Mouse (Mus musculus) liver (tissue): ENCODE measurements at regions not wholly inside any gene's neighbourhood (a gene's known extent, or its start where the extent isn't known, plus 50 kb on each side); places are given as distances from the start of the nearest gene placed in this dataset.
"Not testable (repeated sequence)": the region's sequence is repeated elsewhere in the genome, so short reads cannot be mapped to it uniquely, and the experiment has no call there.

Experiments used
- DNase-seq: peaks from one replicate; pipeline ENCODE4 v3.0.0-alpha.2; 2020; ENCODE audit warnings: mixed read lengths

DNA sequence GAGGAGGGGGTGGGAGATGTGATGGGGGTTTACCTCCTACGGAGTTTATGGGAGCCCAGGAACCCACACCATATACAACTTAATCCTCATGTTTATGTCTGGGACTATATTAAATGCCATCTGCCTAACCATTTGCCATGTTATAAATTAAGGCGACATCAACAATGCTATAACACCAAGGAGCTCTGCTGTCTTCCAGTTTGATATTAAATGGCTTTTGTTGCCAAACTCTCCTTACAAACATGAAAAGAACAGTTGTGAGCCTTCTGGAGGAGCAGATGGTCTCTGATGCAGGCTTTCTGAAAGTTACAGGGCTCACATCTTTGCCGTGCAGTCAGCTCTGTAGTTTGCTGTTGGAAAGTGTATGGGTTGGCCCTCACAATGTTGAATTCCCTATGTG is 470.3 kb upstream of the Sall1 start:
- no peak for DNase-seq

DNA sequence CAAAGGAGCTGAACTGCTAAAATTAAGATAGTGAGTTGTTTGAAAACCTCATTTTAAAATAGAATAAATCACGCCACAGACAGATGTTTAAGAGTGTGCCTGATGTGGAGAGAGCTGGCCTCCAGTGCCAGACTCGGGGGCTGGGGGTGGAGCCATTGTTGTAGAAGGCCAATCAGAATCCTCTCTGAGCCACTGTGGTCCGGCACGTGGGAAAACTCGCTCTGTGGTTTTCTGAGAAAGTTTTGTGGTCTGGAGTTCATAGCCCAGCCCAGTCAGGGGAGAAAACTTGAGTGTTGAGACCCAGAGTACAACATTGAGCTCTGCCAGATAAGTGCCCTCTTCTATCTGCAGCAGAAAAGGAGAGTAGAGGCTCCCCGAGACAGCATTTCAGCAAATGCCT is 463.7 kb upstream of the Sall1 start:
- no peak for DNase-seq

DNA sequence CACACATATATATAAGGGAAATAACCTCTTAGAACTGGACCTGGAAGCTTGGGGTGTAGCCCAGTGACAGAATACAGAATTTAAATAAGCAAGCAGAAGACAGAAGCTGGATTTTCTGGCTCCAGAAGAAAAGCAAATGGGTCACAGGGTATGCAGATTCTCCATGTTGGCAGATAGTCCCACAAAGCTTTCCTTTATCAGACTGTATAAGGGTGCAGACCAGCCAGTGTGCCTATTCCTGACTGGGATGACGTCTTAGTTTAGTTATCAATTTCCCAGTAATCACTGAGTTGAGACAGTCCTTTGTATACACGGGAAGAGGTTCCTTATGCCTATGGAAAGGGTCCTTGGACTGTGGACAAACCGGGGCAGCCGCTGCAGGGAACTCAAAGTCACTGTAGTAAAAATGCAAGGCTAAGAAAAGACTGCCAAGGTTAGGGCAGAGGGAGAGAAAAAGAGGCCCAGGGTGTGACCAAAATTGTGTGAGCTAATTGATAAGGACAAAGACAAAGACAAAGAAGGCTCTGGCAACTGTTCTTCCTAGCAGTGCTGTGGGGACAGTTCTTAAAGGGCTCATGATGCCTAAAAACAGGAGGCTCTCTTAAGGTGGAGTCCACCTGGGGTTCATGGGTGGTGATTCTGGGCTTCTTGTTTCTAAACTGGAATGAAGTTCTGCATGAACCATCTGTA is 459.7 kb upstream of the Sall1 start:
- no peak for DNase-seq

DNA sequence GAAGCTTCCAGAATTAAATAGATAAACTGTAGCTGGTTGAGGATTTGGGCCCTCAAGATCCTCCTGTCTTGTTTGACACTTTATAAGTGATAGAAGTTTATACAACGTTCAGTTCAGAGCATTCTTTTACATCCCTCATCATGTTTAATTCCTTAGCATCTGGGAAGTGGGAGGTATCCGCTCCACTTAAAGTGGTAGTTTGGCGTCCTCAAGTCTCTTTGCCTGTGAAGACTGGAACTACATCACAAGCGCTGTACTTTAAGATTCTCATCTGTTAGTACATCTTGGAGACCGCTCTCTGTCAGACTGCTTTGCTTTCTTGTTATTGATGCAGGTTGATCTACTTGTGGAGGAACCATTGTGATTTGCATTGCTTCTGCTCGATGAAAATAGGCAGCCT is 459.1 kb upstream of the Sall1 start:
- no peak for DNase-seq

DNA sequence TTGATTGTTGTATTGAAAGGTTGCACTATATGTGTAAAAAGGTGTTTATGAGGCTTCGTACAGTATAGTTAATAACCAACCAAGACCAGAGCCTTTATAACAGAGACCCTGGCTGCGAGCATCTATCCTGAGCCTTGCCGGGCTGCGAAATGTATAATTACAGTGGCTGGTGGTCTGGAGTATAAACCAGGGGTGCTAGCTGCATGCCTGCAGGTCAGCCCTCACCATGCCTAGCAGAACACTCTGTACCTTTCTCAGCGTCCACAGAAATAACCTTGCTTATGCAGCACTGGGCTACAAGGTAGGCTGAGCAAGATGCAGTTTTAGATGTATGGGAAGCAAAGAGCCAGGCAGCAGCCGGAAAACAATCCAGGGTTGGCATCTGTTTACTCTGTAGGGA is 457.8 kb upstream of the Sall1 start:
- DNase-seq, result no peak

DNA sequence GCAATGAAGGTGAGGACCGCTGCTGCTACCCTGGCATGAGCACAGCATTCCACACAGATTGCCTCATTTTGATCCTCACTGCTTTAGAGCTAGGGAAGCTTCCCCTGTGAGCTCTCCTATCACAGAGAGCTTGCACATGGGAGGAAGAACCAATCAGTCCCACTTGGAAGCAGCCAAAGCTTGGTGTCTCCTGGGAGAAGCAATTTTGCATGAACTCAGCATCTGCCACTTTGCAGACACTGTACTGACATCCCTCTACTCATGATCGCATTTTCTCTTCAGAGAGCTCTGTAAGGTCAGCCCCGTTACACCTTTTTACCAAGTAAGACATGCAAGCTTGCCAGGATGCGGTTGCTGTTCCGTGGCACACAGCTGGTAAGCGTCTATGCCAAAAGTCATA is 455.9 kb upstream of the Sall1 start:
- no peak for DNase-seq

DNA sequence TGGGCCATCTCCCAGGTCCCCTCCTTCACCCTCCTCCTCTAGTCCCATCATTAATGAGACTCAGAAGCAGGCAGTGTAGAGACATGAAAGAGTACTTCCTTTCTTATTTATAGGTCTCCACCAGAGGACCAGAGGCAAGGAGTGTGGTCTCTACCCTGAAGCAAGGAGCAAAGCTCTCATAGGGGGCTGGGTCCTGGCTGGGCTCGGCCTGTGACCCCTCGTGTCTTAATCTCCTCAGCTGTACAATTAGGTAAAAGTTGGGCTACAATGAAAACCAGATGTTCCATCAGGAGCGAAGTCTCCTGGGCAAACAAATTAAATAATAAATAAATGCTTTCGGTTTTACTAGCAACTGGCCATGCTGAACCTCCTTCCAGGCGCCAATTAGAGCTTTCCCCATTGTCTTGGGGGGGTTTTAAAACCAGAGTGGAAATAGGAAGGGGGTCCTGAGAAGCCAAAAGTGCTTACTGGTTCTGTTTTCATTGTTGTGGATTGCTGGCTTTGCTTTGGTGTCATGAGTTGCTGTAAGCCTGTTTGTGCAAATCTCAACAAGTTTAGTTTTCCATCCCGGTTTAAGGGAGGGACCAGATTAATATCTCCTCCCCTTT is 454.2 kb upstream of the Sall1 start:
- no peak for DNase-seq

DNA sequence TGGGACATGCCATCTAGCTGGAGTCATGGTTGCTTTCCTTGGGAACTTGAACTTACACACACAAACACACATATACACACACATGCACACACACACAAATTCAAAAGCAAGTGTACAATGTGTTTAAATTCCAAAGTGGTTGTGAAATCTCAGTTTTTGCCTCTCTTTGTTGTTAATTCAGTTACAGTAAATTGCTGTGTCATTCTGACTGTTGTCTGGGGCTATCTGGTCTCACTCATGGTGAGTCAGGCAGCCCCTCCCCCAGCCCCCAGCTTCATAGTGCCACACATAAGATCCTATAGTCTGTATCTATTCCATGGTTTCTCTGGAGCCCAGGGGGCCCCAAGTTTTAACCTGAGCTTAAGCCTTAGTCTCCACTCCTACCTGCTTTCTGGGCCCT is 448.4 kb upstream of the Sall1 start:
- no peak for DNase-seq

DNA sequence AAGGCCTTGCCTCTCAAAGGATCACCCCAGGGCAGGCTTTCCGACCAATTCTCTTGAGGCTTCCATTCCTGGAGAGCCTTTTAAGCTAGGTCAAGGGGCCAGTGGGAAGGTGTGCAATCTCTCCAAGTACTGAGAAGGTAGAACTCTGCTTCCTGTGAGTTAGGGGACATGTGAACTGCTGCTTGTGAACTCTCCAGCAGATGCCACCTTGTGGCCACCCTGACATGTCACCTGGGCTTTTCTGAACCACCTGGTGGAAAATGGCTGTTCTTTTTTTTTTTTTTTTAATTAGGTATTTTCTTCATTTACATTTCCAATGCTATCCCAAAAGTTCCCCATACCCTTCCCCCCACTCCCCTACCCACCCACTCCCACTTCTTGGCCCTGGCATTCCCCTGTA is 438.5 kb upstream of the Sall1 start:
- not testable (repeated sequence) for DNase-seq

DNA sequence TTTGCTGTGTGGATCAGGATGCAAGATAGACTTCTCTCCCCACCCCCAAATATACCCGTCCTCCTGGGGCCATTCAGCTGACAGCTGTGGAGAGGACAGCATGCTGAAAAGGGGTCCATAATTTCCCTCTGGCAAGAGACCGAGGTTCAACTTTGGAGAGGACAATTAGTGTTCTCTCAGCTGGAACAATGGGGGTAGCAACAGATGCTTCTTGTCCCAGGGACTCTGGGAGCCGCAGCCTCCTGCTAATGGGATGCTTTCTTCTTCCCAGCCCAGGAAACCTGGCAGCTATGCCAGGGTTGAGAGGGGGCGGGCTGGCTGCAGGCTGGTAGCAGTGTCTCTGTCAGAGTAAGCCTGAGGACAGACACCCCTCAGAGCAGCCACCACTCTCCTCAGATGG is 433.0 kb upstream of the Sall1 start:
- no peak for DNase-seq

DNA sequence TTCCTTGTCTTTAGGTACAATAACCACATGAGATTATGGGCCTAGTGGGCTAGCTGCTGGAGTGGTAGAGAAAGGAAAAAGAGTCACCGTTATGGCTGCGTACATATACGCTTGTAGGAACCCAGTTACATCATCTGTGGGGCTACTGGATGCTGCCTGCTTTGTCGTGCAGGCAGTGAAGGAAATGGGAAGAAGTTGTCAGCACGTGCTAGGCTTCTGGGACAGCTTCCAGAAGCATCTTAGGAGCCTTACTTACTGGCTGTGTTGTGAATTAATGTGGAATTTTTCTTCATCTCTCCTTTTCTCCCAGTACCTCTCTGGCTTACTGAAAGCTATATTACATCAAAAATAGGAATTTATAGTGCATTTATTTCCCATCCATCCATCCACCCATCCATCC is 427.2 kb upstream of the Sall1 start:
- no peak for DNase-seq

DNA sequence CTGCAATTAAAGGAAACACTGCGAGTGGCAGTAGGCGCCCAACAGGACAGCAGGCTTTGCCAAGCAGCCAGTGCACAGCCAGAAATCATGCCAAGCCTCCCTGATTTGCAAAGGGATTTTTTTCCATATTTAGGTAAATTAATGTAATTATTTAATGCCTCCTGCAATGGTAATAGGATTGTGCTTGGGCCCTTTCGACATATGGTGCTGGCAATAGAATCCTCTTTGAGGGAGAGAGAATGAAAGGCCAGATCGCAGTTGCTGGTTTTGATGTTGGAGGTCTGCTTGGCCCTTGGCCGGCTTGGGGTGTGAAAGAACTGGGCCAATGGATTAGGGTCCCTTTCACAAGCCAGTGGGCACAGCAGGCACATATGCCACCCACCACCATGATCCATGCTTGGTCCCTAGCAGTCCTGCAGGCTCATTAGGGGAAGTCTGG is 424.8 kb upstream of the Sall1 start:
- no peak for DNase-seq

DNA sequence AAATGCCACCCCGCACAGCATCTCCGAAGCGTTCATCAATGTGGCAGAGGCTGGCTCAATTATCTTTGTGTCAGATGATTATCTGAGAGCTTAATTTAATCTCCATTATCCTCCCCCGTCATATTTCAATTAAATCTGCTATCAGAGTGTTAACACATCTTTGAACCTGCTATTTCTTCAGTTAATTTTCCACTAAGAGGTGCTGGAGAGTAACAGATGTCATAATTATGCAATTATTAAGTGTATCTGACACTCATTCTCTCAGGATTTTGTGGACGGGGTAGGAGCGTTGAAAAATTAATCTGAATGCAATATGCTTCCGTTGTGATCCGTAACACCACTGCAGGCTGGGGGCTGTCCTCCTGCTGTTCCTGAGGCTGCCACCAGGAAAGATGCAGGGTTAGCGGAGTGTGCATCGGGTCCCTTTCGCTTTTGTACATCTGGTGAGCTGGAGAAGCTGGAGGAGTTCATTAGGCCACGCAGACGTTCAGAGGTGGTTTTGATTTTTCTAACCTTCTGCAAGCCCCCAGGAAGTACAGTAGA is 421.3 kb upstream of the Sall1 start:
- no peak for DNase-seq

DNA sequence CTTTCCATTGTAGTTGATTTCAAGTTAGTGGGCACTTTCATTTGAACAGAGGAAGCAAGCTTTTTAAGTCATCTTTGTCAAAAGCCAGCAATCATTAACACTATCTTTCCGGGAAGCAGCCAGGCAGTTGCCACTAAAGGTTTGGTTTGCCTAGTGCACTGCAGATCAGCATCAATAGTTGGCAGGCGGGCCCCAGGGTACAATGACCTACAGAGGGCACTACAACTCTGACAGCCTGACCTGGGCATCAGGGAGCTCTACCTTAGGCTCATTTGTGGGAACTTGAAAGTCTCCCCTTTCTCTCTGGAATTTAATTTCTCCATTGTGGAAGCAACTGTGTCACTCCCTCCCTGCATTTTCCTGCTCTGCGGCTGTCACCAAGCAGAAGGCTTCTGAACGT is 412.6 kb upstream of the Sall1 start:
- no peak for DNase-seq

DNA sequence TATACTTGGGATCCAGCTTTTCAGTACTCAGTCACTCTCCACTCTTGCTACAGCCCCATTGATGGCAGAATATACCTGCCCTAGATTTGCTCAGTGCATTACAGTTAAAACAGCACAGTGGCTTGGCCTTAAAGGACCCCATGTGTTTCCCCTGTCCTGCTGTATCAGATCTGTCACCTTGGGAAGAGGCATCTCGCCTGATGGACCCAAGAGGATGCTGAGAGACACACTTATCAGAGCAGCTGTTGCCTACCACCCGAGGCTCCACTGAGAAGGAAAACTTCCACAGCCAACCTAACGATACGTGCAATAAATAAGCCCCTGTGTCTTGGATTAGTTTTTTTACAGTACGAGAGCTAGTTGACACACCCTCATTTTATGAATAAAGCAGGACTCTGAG is 411.8 kb upstream of the Sall1 start:
- DNase-seq, result no peak

DNA sequence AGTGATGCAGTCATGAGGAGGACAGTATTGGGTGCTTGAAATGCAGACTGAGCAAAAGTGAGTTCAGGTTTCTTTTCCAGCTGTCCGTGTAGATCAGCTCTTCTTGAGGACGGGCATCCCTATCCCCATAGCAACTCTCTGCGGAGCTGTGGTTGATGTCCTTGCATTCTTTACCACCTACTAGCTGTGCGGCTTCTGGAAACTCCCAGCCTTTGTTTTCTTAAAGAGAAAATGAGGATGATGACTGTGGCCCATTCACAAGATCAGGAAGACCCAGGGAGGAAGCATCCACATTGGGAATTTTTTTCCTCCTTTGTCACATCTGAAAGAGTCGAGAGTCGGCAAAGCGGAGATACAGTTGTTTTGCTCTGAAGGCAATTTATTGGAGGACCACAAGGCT is 410.2 kb upstream of the Sall1 start:
- no peak for DNase-seq

DNA sequence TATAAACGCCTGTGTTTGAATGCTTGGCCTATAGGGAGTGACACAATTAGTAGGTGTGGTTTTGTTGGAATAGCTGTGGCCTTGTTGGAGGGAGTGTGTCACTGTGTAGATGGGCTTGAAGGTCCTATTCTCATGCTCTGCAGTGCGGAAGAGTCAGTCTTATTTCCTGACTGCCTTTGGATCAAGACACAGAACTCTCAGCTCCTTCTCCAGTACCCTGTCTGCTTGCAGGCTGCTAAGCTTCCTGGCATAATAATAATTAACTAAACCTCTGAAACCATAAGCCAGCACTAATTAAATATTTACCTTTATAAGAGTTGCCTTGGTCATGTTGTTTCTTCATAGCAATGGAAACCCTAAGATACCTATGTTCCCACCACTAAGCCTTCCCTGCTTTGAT is 409.8 kb upstream of the Sall1 start:
- DNase-seq, result no peak

DNA sequence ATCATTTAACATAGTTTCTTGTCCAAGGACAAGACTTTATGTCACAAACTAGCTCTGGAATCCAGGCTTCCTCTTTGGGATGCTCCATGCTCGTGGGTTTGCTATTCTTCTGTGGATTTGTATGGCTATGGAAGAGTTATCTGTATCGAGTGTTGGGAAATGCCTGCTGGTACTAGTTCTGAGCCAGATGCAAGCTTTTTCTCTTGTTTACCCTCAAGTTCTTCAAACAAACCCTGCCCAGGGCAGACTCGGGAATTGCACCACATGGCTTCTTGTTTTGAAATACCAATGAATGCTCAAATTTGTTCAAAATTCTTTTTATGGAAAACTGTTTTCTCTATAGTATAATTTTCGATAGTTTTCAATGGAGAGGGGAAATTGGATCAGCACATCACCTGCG is 400.5 kb upstream of the Sall1 start:
- no peak for DNase-seq

DNA sequence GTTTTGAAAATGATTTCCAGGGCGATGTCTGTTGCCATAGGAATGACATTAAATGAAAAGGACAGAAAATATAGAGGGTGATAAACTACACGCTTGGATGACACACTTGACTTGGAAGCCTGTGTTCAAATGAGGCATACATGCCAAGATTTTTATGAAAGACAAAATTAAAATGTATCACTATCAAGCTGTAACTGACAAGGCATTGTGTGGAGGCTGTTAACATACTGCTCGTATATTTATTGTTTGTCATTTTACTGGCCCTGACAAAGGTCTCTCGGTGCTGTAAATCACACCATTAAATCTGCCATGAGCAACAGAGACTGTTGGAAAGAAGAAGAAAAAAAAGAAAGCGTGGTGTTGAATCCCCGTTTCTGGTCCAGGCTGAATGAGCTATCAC is 395.3 kb upstream of the Sall1 start:
- DNase-seq, result no peak

DNA sequence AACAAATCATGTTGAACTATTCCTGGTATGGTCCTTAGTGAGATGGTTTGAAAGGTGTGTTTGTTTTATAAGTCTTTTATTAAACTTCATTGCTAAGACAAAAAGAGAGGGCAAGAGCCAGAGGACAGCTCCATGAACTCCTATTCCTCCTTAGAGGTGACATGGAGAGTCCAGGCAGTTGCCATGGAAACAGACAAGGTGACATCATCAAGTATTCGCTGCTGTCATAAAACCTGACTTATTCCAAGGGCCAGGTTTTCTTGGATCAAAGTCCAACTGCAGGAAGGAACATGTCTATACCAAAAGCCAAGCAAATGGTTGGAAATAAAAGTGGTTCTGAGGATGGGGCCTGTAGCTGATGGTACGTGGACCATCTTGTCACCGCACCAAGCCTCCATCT is 383.0 kb upstream of the Sall1 start:
- no peak for DNase-seq

DNA sequence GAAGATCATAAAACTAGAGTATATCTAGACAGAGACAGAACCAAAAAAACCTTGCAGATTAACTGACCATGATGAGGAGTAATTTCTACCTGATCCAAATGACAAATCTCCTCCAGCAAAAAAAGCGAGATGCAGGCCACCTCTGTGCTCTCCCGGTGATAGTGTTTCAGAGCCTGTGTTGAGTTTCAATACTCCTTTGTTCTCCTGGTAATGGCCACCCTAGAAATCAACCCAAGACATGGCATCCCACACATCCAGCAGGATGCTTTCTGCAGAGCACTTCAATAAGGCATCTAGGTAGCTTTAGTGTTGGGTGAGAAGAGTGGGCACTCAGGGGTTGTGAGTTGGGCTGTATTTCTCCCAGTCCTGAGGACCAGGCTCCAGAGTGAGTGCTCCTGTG is 371.3 kb upstream of the Sall1 start:
- no peak for DNase-seq

DNA sequence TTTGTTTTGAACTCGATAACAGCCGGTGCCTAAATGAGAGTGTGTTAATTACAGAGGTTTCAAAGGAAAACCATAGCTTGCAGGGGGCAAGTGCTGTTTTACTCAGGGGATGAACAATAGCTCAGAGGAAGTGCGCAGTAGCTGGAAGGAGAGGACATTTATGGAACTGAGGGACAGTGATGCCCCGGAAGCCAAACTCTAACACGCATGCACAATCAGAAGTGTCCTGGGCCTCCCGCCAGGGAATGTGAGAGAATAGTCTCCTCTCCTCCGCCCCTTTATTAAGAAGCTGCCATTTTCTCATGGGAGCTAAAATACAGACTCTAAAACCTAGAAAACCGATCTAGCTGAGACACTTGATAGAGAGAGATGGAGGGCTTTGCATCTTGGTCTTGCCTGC is 368.5 kb upstream of the Sall1 start:
- no peak for DNase-seq

DNA sequence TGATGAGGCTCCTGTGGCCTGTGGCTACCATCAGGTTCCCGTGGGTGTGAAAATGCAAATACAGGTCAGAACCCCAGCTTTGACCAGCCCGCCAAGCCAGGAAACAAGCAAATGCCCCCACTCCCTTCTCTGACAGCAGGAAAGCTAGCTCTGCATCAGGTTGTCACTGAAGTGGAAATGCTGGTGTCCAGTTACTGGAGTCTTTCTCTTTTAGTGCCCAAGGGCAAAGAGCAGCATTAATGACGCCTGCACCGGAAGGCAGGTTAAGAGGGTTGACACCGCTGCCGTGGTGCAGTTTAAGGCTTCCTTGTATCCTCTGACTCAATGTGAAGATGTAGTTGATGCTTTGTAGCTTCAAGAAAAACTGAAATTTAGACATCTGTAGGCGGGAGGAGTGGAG is 368.1 kb upstream of the Sall1 start:
- DNase-seq, result no peak

DNA sequence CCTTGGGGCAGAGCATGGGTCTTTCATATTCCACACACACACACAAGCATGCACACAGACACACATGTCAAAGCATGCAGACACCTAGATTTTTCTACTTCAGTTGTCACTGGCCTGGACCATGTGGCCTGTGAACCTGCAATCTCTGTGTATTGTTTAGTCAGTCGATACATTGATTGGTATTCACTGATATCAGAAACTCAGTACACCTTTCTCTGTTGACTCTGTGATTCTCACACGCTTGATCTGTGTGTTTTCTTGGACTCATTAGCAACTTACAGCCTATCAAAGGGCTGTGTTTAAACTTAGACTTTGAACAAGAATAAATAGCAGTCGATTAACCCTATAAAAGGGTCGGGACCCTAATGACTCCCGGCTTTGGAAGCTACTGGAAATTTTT is 362.7 kb upstream of the Sall1 start:
- no peak for DNase-seq

DNA sequence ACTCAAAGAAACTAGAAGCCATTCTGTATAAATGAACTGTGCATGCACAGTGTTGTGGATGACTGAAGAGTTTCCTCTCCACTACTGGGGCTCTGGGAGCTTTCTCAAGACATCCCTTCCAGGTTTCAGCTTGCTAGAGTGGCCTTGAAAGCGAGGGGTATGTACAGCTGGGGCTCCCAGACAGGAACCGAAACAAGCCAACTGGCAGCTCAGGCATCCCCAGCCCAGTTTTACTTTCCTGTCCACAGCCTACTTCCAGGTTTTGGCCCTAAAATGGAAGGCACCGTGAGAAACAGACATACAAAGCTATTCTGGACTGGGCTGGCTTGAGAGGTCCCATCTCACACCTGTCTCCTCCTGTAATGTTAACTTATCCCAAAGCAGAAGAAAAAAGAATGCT is 360.3 kb upstream of the Sall1 start:
- DNase-seq, result no peak
